Mouse (Mus musculus) stomach, embryonic 14.5 days (tissue): ENCODE results near the gene Hs6st3. TPM values are rescaled to one million over a fixed set of nuclear protein-coding genes. Genes with fewer than 3 reads are reported as not detected.
A peak's percentile ranks its signal among the peaks of the same experiment; 100 is the strongest.
"Not testable (repeated sequence)": the region's sequence is repeated elsewhere in the genome, so short reads cannot be mapped to it uniquely, and the experiment has no call there.

Experiments
- ATAC-seq: fragments of 200-750 bp; cut with Nextera tagmentation; 2 replicates; pipeline ENCODE4 v1.8.0; 2017; ENCODE audit warnings: low read depth, moderate TSS enrichment; ENCODE audit not compliant: insufficient number of reproducible peaks, insufficient read depth, low FRiP score
- H3K27ac ChIP-seq: fragments of 300-500 bp; sonication (generic); 2 replicates; pipeline ENCODE4 v1.5.1; 2014; ENCODE audit warnings: mild to moderate bottlenecking, low read length, moderate library complexity, mixed read lengths
- H3K27me3 ChIP-seq: fragments of 300-500 bp; sonication (generic); 2 replicates; pipeline ENCODE4 v1.6.1; 2014; ENCODE audit warnings: low read length, control low read depth, mixed read lengths; ENCODE audit not compliant: control insufficient read depth, insufficient read depth
- H3K36me3 ChIP-seq: fragments of 300-500 bp; sonication (generic); 2 replicates; pipeline ENCODE4 v1.6.1; 2014; ENCODE audit warnings: mild to moderate bottlenecking, control low read depth, low read length, moderate library complexity, mixed read lengths; ENCODE audit not compliant: control insufficient read depth, insufficient read depth
- H3K4me1 ChIP-seq: fragments of 300-500 bp; sonication (generic); 2 replicates; pipeline ENCODE4 v1.6.1; 2014; ENCODE audit warnings: low read length, control low read depth, mixed read lengths; ENCODE audit not compliant: control insufficient read depth, insufficient read depth
- H3K4me2 ChIP-seq: fragments of 300-500 bp; sonication (generic); replicated peaks from 2 replicates; pipeline ENCODE4 v1.6.1; 2014; ENCODE audit warnings: low read depth, low read length, control low read depth
- H3K4me3 ChIP-seq: fragments of 300-500 bp; sonication (generic); 2 replicates; pipeline ENCODE4 v1.5.1; 2014; ENCODE audit warnings: low read depth, low read length, control low read depth
- H3K9ac ChIP-seq: fragments of 300-500 bp; sonication (generic); replicated peaks from 2 replicates; pipeline ENCODE4 v1.6.1; 2014; ENCODE audit warnings: low read depth, mild to moderate bottlenecking, control low read depth, low read length, moderate library complexity, mixed read lengths
- H3K9me3 ChIP-seq: fragments of 300-500 bp; sonication (generic); 2 replicates; pipeline ENCODE4 v1.6.1; 2016; ENCODE audit warnings: low read depth, low read length, control low read depth; ENCODE audit not compliant: control insufficient read depth
- WGBS: fragments of 180-500 bp; shearing (Covaris S2); extraction: QIAGEN DNeasy Blood & Tissue Kit; methylation state at CpG from one replicate; pipeline ENCODE4 v1.1.7; 2014; 5-methylcytosine and 5-hydroxymethylcytosine counted together
- polyA plus RNA-seq: library from polyadenylated mRNA; unstranded; fragments of >200 nt; fragmentation: Nextera tagmentation; extraction: Ambion mirVana; gene quantifications from 2 replicates; pipeline ENCODE4 v1.2.1, GENCODE M21; 2014

Gene Hs6st3
- polyA plus RNA-seq, 1 experiment from 2014 or later: 0.75 TPM

DNA sequence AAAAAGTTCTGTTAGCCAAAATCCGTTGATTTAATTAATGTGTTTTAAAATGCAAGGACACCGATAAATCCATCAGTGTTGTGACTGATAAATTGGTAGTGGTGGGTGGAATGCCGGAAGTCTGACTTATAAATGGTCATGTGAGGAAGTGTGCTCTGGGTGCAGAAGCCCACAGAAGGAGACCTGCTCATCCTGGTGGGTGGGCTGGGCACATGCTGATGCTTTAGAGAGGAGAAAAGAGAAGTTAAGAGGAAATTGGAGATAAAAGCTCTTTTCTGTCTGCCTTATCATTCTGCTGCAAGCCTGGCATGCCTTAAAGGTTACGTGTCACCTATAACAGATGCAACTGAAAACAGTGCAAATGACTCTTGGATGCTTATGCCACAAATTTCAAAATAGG, 446.9 kb downstream of the Hs6st3 start:
- H3K27ac ChIP-seq: no peak overlapping the region
- no peaks in the 10 kb centered on the region for H3K9me3 ChIP-seq
- no peaks in the 10 kb centered on the region for H3K27me3 ChIP-seq
- no peak overlapping the region for H3K9ac ChIP-seq
- no peak for ATAC-seq
- WGBS: 48% methylated on average over 4 of the region's 4 CpGs
- H3K4me3 ChIP-seq: no peak overlapping the region
- H3K4me1 ChIP-seq: no peaks in the 10 kb centered on the region
- no peaks in the 10 kb centered on the region for H3K36me3 ChIP-seq
- no peak overlapping the region for H3K4me2 ChIP-seq

DNA sequence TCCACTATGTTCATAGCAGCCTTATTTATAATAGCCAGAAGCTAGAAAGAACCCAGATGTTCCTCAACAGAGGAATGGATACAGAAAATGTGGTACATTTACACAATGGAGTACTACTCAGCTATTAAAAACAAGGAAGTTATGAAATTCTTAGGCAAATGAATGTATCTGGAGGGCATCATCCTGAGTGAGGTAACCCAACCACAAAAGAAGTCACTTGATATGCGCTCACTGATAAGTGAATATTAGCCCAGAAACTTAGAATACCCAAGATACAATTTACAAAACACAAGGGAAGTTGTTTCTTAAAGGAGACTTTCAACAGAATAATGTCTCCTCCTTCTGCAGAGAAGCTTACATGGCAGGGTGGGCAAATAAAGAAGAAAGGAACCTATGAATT, 449.2 kb downstream of the Hs6st3 start:
- not testable (repeated sequence) for H3K4me3 ChIP-seq, H3K27ac ChIP-seq, H3K4me2 ChIP-seq, H3K36me3 ChIP-seq, ATAC-seq, H3K4me1 ChIP-seq, H3K9me3 ChIP-seq, H3K9ac ChIP-seq, H3K27me3 ChIP-seq
- WGBS: 93% methylated on average over 1 of the region's 1 CpGs

DNA sequence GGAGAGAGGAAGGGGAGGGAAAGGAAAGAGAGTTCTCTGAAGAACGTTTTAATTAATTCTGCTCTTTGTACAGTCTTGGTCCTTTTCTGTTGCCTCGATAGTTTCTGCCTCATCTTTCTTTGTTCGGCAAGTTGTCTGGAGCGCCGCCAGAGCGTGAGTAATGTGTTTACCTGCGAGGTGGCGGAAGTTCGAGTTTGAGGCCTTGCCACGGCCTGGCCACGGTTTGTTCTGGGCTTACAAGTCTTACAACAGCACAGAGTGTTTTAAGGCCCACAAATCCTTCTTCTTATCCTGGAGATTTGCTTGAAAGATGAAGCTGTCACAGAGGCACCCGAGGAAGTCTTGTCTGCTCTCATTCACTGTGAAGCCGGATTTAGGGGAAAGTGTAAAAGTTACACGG, 466.2 kb downstream of the Hs6st3 start:
- ATAC-seq: 0 out of 2 replicates have a peak, but pooled peaks have one; percentile 28
- no peaks in the 10 kb centered on the region for H3K9me3 ChIP-seq
- H3K27ac ChIP-seq: no peak overlapping the region; the same call in 1 of the 2 replicates
- H3K4me1 ChIP-seq: 0 out of 2 replicates have a peak, but pooled peaks cover 10% of the 10 kb centered on the region
- no peak overlapping the region for H3K9ac ChIP-seq
- no peak overlapping the region for H3K4me3 ChIP-seq
- 16% methylated on average over 14 of the region's 14 CpGs for WGBS
- H3K36me3 ChIP-seq: no peaks in the 10 kb centered on the region
- no peaks in the 10 kb centered on the region; the same call in 1 of the 2 replicates for H3K27me3 ChIP-seq
- H3K4me2 ChIP-seq: peak overlapping the region; percentile 12; the same call in 1 of the 2 replicates

DNA sequence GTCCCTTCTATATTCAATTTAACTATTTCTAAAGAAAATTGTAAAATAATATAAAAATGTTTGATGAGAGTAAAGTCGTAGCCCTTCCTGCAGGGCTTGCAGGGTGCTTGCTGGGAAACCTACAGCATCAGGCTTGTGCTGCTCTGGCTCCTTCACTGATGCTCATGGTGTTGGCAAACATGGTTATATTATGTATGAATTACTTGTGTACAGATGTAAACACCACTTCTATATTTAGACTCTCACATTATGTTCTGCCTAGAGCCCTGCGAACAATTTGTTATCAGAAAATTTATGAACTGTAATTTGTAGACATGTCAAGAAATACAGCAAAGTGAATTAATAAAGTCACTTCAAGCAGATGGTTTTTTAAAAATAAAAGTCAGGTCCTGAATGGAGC, 474.7 kb downstream of the Hs6st3 start:
- Histone ChIP-seq H3K27me3 (no peaks in the 10 kb centered on the region), H3K36me3 (no peaks in the 10 kb centered on the region), H3K4me3 (no peak overlapping the region), H3K9ac (no peak overlapping the region), H3K9me3 (no peaks in the 10 kb centered on the region), H3K4me1 (no peaks in the 10 kb centered on the region), H3K27ac (no peak overlapping the region), H3K4me2 (no peak overlapping the region)
- ATAC-seq: no peak
- WGBS: 79% methylated on average over 2 of the region's 2 CpGs

DNA sequence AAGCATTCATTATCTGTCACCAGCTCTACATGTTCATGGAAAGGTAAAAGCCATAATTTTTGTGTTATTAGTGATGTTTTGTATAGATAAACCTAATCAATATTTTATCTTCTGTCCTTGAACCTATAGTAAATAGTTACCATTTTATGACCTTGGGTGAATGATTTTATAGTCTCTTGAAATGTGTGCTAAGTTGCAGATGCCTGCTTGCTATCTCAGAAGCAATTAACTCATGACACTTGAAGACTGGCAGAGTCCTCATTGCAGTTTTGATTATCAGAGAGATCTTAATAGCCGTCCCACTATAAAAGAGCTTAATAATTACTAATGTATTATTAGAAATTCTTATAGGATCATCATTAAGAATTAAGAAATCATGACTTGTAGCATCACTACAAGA, 491.0 kb downstream of the Hs6st3 start:
- Histone ChIP-seq H3K4me3 (no peak overlapping the region), H3K9ac (no peak overlapping the region), H3K4me2 (no peak overlapping the region), H3K4me1 (no peaks in the 10 kb centered on the region), H3K27ac (no peak overlapping the region), H3K9me3 (no peaks in the 10 kb centered on the region), H3K36me3 (no peaks in the 10 kb centered on the region), H3K27me3 (no peaks in the 10 kb centered on the region)
- ATAC-seq: no peak
- WGBS: 74% methylated on average over 1 of the region's 1 CpGs

DNA sequence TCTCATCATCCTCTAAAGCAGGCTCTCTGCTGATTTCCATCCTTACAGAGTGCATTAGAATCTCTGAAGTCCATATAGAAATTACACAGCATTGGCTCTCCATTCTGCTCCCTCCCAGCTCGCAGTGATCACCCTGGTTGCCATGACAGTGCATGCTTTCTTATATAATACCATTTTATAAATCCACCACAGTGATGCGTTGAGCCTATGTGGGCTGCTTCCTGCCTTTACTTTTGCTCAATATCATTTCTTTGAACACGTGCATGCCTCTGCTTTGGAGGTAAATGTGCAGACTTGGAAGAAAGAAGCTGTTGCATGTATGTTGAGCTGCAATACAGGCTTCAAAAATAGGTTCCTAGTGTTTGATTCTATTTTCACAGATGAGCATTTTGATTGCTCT, 494.9 kb downstream of the Hs6st3 start:
- Histone ChIP-seq H3K4me1 (no peaks in the 10 kb centered on the region), H3K4me3 (no peak overlapping the region), H3K9ac (no peak overlapping the region), H3K36me3 (no peaks in the 10 kb centered on the region), H3K27ac (no peak overlapping the region), H3K27me3 (no peaks in the 10 kb centered on the region), H3K9me3 (no peaks in the 10 kb centered on the region), H3K4me2 (no peak overlapping the region)
- 72% methylated on average over 3 of the region's 3 CpGs for WGBS
- no peak for ATAC-seq

DNA sequence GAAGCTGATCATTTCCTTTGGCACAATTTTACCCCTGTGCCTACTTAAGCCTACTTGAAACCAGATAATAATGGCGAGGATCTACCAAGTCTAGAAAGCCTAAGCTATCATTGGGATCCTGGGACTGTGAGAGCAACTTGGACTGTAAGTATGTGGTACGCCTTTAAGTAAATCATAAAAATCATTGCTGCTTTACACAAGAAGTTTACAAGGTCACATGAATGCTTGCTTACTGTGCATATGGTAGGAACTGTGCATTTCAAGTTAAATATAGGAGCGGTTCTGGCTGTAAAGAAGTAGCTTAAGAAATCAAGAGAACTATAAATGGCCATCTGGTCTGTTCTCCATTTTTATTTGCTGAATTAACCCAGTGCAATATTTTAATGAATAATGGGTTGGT, 495.5 kb downstream of the Hs6st3 start:
- Histone ChIP-seq H3K9me3 (no peaks in the 10 kb centered on the region), H3K4me1 (no peaks in the 10 kb centered on the region), H3K4me3 (no peak overlapping the region), H3K9ac (no peak overlapping the region), H3K36me3 (no peaks in the 10 kb centered on the region), H3K4me2 (no peak overlapping the region), H3K27ac (no peak overlapping the region), H3K27me3 (no peaks in the 10 kb centered on the region)
- ATAC-seq: no peak
- 82% methylated on average over 3 of the region's 3 CpGs for WGBS

DNA sequence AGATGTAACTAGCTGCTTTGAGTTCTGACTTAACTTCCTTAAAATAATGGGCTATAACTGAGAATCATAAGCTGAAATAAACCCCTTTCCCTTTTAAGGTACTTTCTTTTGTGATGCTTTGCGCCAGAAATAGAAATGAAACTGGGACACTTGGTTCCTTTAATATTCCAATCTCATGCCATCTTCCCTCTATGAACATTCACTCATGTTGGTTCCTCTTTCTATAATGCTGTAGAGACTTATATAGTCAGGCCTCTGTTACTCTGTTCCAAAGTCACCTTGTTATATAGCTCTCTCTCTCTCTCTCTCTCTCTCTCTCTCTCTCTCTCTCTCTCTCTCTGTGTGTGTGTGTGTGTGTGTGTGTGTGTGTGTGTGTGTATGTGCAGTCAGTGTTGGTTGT, 504.7 kb downstream of the Hs6st3 start:
- H3K36me3 ChIP-seq: no peaks in the 10 kb centered on the region
- no peak overlapping the region for H3K4me3 ChIP-seq
- H3K9ac ChIP-seq: no peak overlapping the region
- ATAC-seq: no peak
- H3K4me2 ChIP-seq: no peak overlapping the region
- H3K4me1 ChIP-seq: no peaks in the 10 kb centered on the region
- no peaks in the 10 kb centered on the region for H3K27me3 ChIP-seq
- no peak overlapping the region for H3K27ac ChIP-seq
- H3K9me3 ChIP-seq: no peaks in the 10 kb centered on the region
- WGBS: 100% methylated on average over 1 of the region's 1 CpGs

DNA sequence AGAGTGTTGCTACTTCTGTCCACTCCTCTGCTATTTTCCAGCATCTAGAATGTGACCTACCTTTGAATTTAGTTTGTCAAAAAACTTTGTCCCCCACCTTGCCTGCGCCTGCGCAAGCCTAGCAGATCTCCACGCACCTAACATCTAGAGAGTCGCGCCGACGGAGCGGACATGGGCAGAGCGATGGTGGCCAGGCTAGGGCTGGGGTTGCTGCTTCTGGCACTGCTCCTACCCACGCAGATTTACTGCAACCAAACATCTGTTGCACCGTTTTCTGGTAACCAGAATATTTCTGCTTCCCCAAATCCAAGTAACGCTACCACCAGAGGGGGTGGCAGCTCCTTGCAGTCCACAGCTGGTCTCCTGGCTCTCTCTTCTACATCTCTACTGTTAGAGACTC, 505.7 kb downstream of the Hs6st3 start:
- Histone ChIP-seq H3K27ac (no peak overlapping the region), H3K4me3 (no peak overlapping the region), H3K4me2 (no peak overlapping the region), H3K27me3 (no peaks in the 10 kb centered on the region), H3K36me3 (no peaks in the 10 kb centered on the region), H3K9ac (no peak overlapping the region), H3K9me3 (no peaks in the 10 kb centered on the region), H3K4me1 (no peaks in the 10 kb centered on the region)
- no peak for ATAC-seq
- 93% methylated on average over 12 of the region's 12 CpGs for WGBS
